Mouse (Mus musculus) ES-Bruce4 (cell line): ENCODE measurements around the gene Rbm28. TPM values are rescaled to one million over a fixed set of nuclear protein-coding genes. Genes with fewer than 3 reads are reported as not detected.

Experiments
- H3K27ac ChIP-seq: 2 replicates; pipeline ENCODE4 v1.5.1; 2012; ENCODE audit warnings: low read length, inconsistent platforms; ENCODE audit not compliant: insufficient read depth
- H3K27me3 ChIP-seq: 2 replicates; pipeline ENCODE4 v1.6.1; 2012; ENCODE audit warnings: mild to moderate bottlenecking, low read length, inconsistent platforms; ENCODE audit not compliant: control insufficient read depth, poor library complexity, insufficient read depth, severe bottlenecking
- H3K36me3 ChIP-seq: 2 replicates; pipeline ENCODE4 v1.6.1; 2012; ENCODE audit warnings: inconsistent platforms, mild to moderate bottlenecking, low read length, moderate library complexity; ENCODE audit not compliant: control insufficient read depth, poor library complexity, insufficient read depth, severe bottlenecking
- H3K4me1 ChIP-seq: one replicate; pipeline ENCODE4 v1.8.1; 2011; ENCODE audit warnings: low read length; ENCODE audit not compliant: control insufficient read depth, insufficient read depth
- H3K4me3 ChIP-seq: 2 replicates; pipeline ENCODE4 v1.5.1; 2011; ENCODE audit warnings: low read depth, mild to moderate bottlenecking, low read length
- H3K9ac ChIP-seq: 2 replicates; pipeline ENCODE4 v1.6.1; 2012; ENCODE audit warnings: low read depth, mild to moderate bottlenecking, inconsistent platforms; ENCODE audit not compliant: poor library complexity, severe bottlenecking
- H3K9me3 ChIP-seq: replicated peaks from 2 replicates; pipeline ENCODE4 v1.6.1; 2012; ENCODE audit warnings: mild to moderate bottlenecking, low read length, inconsistent platforms; ENCODE audit not compliant: control insufficient read depth, poor library complexity, insufficient read depth, severe bottlenecking
- CTCF ChIP-seq: IDR thresholded peaks from one replicate; pipeline ENCODE4 v1.8.1; 2011; ENCODE audit warnings: low read depth, low read length
- EP300 ChIP-seq: IDR thresholded peaks from 2 replicates; pipeline ENCODE4 v1.6.1; 2011; ENCODE audit warnings: low read depth, low read length; ENCODE audit not compliant: insufficient read depth
- POLR2A ChIP-seq: IDR thresholded peaks from one replicate; pipeline ENCODE4 v1.8.1; 2011; ENCODE audit warnings: low read length; ENCODE audit not compliant: insufficient read depth
- polyA plus RNA-seq: library from polyadenylated mRNA; stranded (reverse); fragments of >200 nt; gene quantifications from 2 replicates; pipeline ENCODE4 v1.2.4, GENCODE M21; 2011; ENCODE audit warnings: low read depth; ENCODE audit not compliant: missing spikeins, insufficient read depth, insufficient read length

The Rbm28 gene
- polyA plus RNA-seq, 1 experiment, result 94.5 TPM

- no peaks in the 10 kb centered on the region for H3K9me3 ChIP-seq
- peaks cover 61% of the 10 kb centered on the region for H3K36me3 ChIP-seq
- H3K4me3 ChIP-seq, result no peak overlapping the region
- H3K27ac ChIP-seq, result no peak overlapping the region
- no peaks in the 10 kb centered on the region for H3K27me3 ChIP-seq
- H3K4me1 ChIP-seq, result no peaks in the 10 kb centered on the region
- H3K9ac ChIP-seq, result no peak overlapping the region
- TF ChIP-seq EP300, result no peak
- TF ChIP-seq POLR2A, result no peak
- no peak for TF ChIP-seq CTCF
These were observed 8.5 kb downstream of the Rbm28 start for GRCm38 (mm10) chr6:29156326-29156725.

GRCm38 (mm10) chr6:29150001-29150400, 14.8 kb downstream of the Rbm28 start:
- no peak overlapping the region for H3K27ac ChIP-seq
- peaks cover 27% of the 10 kb centered on the region for H3K36me3 ChIP-seq
- no peaks in the 10 kb centered on the region for H3K9me3 ChIP-seq
- no peak overlapping the region for H3K4me3 ChIP-seq
- no peak overlapping the region for H3K9ac ChIP-seq
- no peaks in the 10 kb centered on the region for H3K4me1 ChIP-seq
- no peaks in the 10 kb centered on the region for H3K27me3 ChIP-seq
- TF ChIP-seq POLR2A (no peak), EP300 (no peak), CTCF (no peak)

GRCm38 (mm10) chr6:29147407-29148010, 17.3 kb downstream of the Rbm28 start:
- Histone ChIP-seq H3K4me1 (no peaks in the 10 kb centered on the region), H3K27me3 (no peaks in the 10 kb centered on the region), H3K9me3 (no peaks in the 10 kb centered on the region), H3K4me3 (no peak overlapping the region), H3K27ac (no peak overlapping the region), H3K9ac (no peak overlapping the region), H3K36me3 (peaks cover 15% of the 10 kb centered on the region)
- TF ChIP-seq EP300 (no peak), CTCF (no peak), POLR2A (no peak)

- H3K4me1 ChIP-seq, result no peaks in the 10 kb centered on the region
- no peak overlapping the region for H3K4me3 ChIP-seq
- H3K9me3 ChIP-seq, result no peaks in the 10 kb centered on the region
- peaks cover 18% of the 10 kb centered on the region for H3K36me3 ChIP-seq
- H3K9ac ChIP-seq, result no peak overlapping the region
- H3K27me3 ChIP-seq, result no peaks in the 10 kb centered on the region
- no peak for TF ChIP-seq EP300
- no peak for TF ChIP-seq POLR2A
- TF ChIP-seq CTCF, result no peak
- H3K27ac ChIP-seq, result no peak overlapping the region
These were observed 18.2 kb downstream of the Rbm28 start for GRCm38 (mm10) chr6:29146641-29147040.

GRCm38 (mm10) chr6:29145456-29146307, 19.1 kb downstream of the Rbm28 start:
- Histone ChIP-seq H3K27me3 (no peaks in the 10 kb centered on the region), H3K36me3 (peaks cover 20% of the 10 kb centered on the region), H3K27ac (no peak overlapping the region), H3K9ac (no peak overlapping the region), H3K4me3 (no peak overlapping the region), H3K9me3 (no peaks in the 10 kb centered on the region), H3K4me1 (no peaks in the 10 kb centered on the region)
- TF ChIP-seq POLR2A (no peak), EP300 (no peak), CTCF (no peak)

GRCm38 (mm10) chr6:29144971-29145370, 19.8 kb downstream of the Rbm28 start:
- H3K9ac ChIP-seq, result no peak overlapping the region
- peaks cover 22% of the 10 kb centered on the region for H3K36me3 ChIP-seq
- TF ChIP-seq CTCF (no peak), EP300 (no peak), POLR2A (no peak)
- no peak overlapping the region for H3K4me3 ChIP-seq
- no peaks in the 10 kb centered on the region for H3K27me3 ChIP-seq
- no peak overlapping the region for H3K27ac ChIP-seq
- H3K9me3 ChIP-seq, result no peaks in the 10 kb centered on the region
- H3K4me1 ChIP-seq, result no peaks in the 10 kb centered on the region
